Mouse (Mus musculus): Measurements from ENCODE around the gene Eif5b. TPM values are rescaled to one million over a fixed set of nuclear protein-coding genes. Genes with fewer than 3 reads are reported as not detected.

The Eif5b gene
- total RNA-seq, 2 experiments from 2014 or later, result 34.6 to 34.7 TPM

DNA sequence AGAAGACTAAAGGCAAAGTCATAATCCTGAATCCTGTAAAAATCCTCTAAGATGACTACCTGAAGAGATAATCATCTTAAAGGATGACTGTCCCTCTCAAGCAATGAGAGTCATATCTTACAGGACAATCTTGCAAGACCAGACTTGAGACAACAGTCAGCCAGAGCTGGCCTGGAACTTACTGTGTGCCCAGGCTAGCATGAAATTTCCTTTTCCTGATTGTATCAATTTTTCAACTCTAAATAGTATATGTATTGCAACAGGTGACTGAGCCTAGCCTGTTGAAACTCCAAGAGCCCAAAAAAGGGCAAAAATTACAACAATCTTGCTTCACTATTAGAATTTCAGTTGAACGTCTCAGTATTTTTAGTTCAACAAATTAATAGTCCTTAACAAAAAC, 105.4 kb downstream of the Eif5b start:
- no peak for DNase-seq (ENCODE audit: low spot score in 2 of 2)
- intact Hi-C loops (cut with DNase I), result no loop called here

DNA sequence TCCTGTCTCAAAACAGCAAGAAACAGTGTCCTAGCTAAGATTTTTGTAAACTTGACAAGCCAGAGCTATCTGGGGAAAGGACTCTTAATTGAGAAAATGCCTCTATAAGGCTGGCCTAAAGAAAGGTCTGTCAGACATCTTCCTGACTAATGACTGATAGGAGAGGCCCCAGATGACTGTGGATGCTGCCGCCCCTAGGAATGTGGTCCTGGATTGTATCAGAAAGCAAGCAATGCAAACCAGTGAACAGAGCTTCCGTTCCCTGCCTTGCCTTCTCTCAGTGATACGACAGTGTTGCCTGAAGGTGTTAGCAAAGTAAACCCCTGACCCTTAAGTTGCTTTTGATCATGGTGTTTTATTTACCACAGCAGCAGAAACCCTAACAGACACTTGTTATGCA, 106.0 kb downstream of the Eif5b start:
- DNase-seq (ENCODE audit: low spot score in 2 of 2), result no peak
- intact Hi-C loops (cut with DNase I), result no loop called here

Other genes with a start within 250 kb of the Eif5b start
- gene Tsga10, start 131.6 kb upstream of the Eif5b start, total RNA-seq (2021), result 10 to 100 TPM; 16.7 to 17.3 TPM
- gene Lipt1, start 126.3 kb upstream of the Eif5b start, total RNA-seq (2021), result 1 to 10 TPM; 7.6 to 7.7 TPM
- 10 to 100 TPM in 1 of 2 experiments, 1 to 10 TPM in 1; 8.3 to 11.4 TPM for gene Mitd1, start 107.6 kb upstream of the Eif5b start, total RNA-seq (2021)
- 100 to 1,000 TPM; 142 to 149 TPM for gene Mrpl30, start 107.5 kb upstream of the Eif5b start, total RNA-seq (2021)
- gene Lyg2, start 81.5 kb upstream of the Eif5b start, total RNA-seq (2021), result under 1 TPM in 1 of 2 experiments, not detected in 1; 0.13 TPM
- gene Lyg1, start 40.3 kb upstream of the Eif5b start, total RNA-seq (2021), result not detected
- 10 to 100 TPM; 54.8 to 59.9 TPM for gene Txndc9, start 117 bp upstream of the Eif5b start, total RNA-seq (2021)
- gene Rev1, start 131.8 kb downstream of the Eif5b start, total RNA-seq (2021), result 10 to 100 TPM; 31.5 to 38.3 TPM

All from left cerebral cortex, postnatal 14 days (tissue).